In the genomic region with DNA sequence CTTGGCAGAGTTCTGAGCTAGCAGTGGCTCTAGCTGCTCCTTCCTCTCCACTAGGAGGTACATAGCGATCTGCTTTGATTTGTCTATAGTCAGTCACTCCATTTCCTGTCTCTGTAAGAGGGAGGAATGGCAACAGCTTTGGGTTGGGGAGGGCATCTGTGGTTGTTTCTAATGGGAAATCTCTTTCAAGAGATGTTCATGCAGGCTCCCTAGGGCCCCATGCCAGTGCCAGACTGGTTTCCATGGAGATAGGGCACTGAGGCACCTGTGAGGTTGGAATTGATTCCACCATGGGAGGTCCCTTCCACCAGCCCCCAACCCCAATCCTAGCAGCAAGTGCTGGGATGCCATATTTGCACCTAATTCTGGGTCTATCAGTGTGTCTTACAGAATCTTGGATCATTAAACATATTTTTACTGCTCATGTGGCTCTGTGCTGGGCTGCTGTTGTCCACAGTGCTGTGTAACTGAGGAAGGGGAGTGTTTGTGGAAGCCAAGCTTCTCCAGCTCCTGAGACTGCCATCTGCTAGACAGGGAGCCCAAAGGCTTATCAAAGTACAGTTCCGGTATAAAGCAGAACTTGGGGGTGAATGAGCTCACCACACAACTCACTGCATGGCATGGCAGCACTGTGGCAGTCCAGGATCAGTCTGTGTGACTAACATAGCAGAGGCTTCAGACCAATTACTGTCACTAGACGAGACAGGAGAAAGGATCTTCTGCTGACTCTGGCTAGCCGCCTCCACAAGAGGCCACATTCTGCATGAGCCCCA, we compare ENCODE assay signal across 14 mouse cellular contexts. TPM values are rescaled to one million over a fixed set of nuclear protein-coding genes. Genes with fewer than 3 reads are reported as not detected.
DNase-seq lines count a peak whose midpoint lies in the region; ATAC-seq and TF ChIP-seq lines count a peak whose summit lies in the region.
"Had no signal": no experiment of that assay in that cellular context is flagged by ENCODE, and none has a peak within 500 bp of the region (broad histone marks: within the 10 kb centered on the region; RNA-seq: fewer than 3 reads in every experiment).

No protein-coding gene starts in this region.

- DNase-seq in hindbrain, embryonic 14.5 days (ENCODE audit: low spot score), result no peak
- DNase-seq in MEL (ENCODE audit: low read depth, low spot score), result peak; percentile 85
- peak; percentile 81 for DNase-seq in forebrain, embryonic 14.5 days (ENCODE audit: low spot score)
- peak; percentile 71 to 80 for DNase-seq in layer of hippocampus, postnatal 10 days (ENCODE audit: low spot score in 2 of 2)
- no peak for DNase-seq in left cerebral cortex, postnatal 25 days (ENCODE audit: low spot score in 2 of 2)
- DNase-seq: adrenal gland, postnatal 36 days; cerebellum, adult 9-11 months; heart, adult 18-20 months; heart, postnatal 36 days; lung, adult 18-20 months had no signal

- peaks cover 15% of the 10 kb centered on the region for H3K4me1 ChIP-seq in hindbrain, embryonic 16.5 days (ENCODE audit: control insufficient read depth, insufficient read depth, low read depth, low read length)
- H3K4me1 ChIP-seq in hindbrain, embryonic 14.5 days (replicated peaks; ENCODE audit: control insufficient read depth, insufficient read depth, low read length), result no peaks in the 10 kb centered on the region; the same call in 1 of the 2 replicates
- peaks cover 7 to 15% of the 10 kb centered on the region in 2 experiments; a peak in 2 of 4 replicates for H3K4me1 ChIP-seq in MEL (ENCODE audit: control insufficient read depth in 1 of 2, insufficient read depth in 2 of 2, low read length in 2 of 2)
- peaks cover 17% of the 10 kb centered on the region for H3K4me1 ChIP-seq in forebrain, embryonic 14.5 days (ENCODE audit: control insufficient read depth, insufficient read depth, low read length)
- peaks cover 22% of the 10 kb centered on the region for H3K4me1 ChIP-seq in kidney, embryonic 16.5 days (ENCODE audit: insufficient read depth, low read length)

- H3K27me3 ChIP-seq in hindbrain, embryonic 16.5 days (replicated peaks; ENCODE audit: control insufficient read depth, insufficient read depth, low read length), result no peaks in the 10 kb centered on the region
- H3K27me3 ChIP-seq in hindbrain, embryonic 14.5 days (ENCODE audit: control insufficient read depth, insufficient read depth, low read length), result no peaks in the 10 kb centered on the region
- H3K27me3 ChIP-seq in MEL (ENCODE audit: control insufficient read depth in 1 of 2, insufficient read depth in 2 of 2, low read length in 2 of 2), result no peaks in the 10 kb centered on the region
- no peaks in the 10 kb centered on the region for H3K27me3 ChIP-seq in forebrain, embryonic 14.5 days (replicated peaks; ENCODE audit: control insufficient read depth, insufficient read depth, low read length)
- no peaks in the 10 kb centered on the region for H3K27me3 ChIP-seq in kidney, embryonic 16.5 days (ENCODE audit: insufficient read depth, low read length)
- H3K27me3 ChIP-seq: embryonic facial prominence, embryonic 15.5 days had no signal

- H3K9me3 ChIP-seq in hindbrain, embryonic 16.5 days (ENCODE audit: control insufficient read depth, low read length), result no peaks in the 10 kb centered on the region
- no peaks in the 10 kb centered on the region for H3K9me3 ChIP-seq in hindbrain, embryonic 14.5 days (ENCODE audit: control insufficient read depth, low read length)
- no peaks in the 10 kb centered on the region for H3K9me3 ChIP-seq in MEL (replicated peaks; ENCODE audit: insufficient read depth, low read length)
- H3K9me3 ChIP-seq in forebrain, embryonic 14.5 days (replicated peaks; ENCODE audit: control insufficient read depth, low read length), result no peaks in the 10 kb centered on the region
- H3K9me3 ChIP-seq in kidney, embryonic 16.5 days (ENCODE audit: low read length), result no peaks in the 10 kb centered on the region
- H3K9me3 ChIP-seq: embryonic facial prominence, embryonic 15.5 days had no signal

- 71% methylated on average over 4 of the region's 4 CpGs for WGBS in hindbrain, embryonic 16.5 days
- WGBS in hindbrain, embryonic 14.5 days, result 74% methylated on average over 4 of the region's 4 CpGs
- WGBS in forebrain, embryonic 14.5 days, result 64% methylated on average over 4 of the region's 4 CpGs
- 84% methylated on average over 4 of the region's 4 CpGs for WGBS in kidney, embryonic 16.5 days

- no peak overlapping the region for H3K9ac ChIP-seq in hindbrain, embryonic 16.5 days (ENCODE audit: low read depth, low read length)
- no peak overlapping the region for H3K9ac ChIP-seq in hindbrain, embryonic 14.5 days
- no peak overlapping the region for H3K9ac ChIP-seq in MEL (ENCODE audit: control insufficient read depth, low read depth, low read length, poor library complexity, severe bottlenecking)
- no peak overlapping the region for H3K9ac ChIP-seq in forebrain, embryonic 14.5 days (ENCODE audit: low read length)
- H3K9ac ChIP-seq in kidney, embryonic 16.5 days (replicated peaks; ENCODE audit: low read length), result no peak overlapping the region
- H3K9ac ChIP-seq: embryonic facial prominence, embryonic 15.5 days had no signal

- no peak for TF ChIP-seq CTCF in MEL (IDR thresholded peaks at IDR 0.05 in 2 of 3, conservative IDR thresholded peaks at IDR 0.05 in 1 of 3; ENCODE audit: control insufficient read depth in 1 of 3, insufficient read depth in 1 of 3, low read depth in 2 of 3, low read length in 3 of 3, poor library complexity in 1 of 3, severe bottlenecking in 1 of 3)

- TF ChIP-seq RAD21 in MEL (IDR thresholded peaks at IDR 0.05; ENCODE audit: low read depth, low read length), result no peak

- ATAC-seq in hindbrain, embryonic 16.5 days, result no peak
- no peak for ATAC-seq in hindbrain, embryonic 14.5 days (ENCODE audit: low FRiP score)
- peak; percentile 61; the same call in 1 of the 2 replicates for ATAC-seq in forebrain, embryonic 14.5 days
- no peak for ATAC-seq in kidney, embryonic 16.5 days (ENCODE audit: low FRiP score, low TSS enrichment)

- H3K27ac ChIP-seq in hindbrain, embryonic 16.5 days (ENCODE audit: low read depth, low read length), result peak overlapping the region; percentile 64
- H3K27ac ChIP-seq in hindbrain, embryonic 14.5 days, result no peak overlapping the region
- peak overlapping the region; percentile 12 for H3K27ac ChIP-seq in MEL (ENCODE audit: control insufficient read depth, low read depth, low read length)
- H3K27ac ChIP-seq in forebrain, embryonic 14.5 days (ENCODE audit: low read depth, low read length), result peak overlapping the region; percentile 64
- H3K27ac ChIP-seq in kidney, embryonic 16.5 days (ENCODE audit: low read length), result no peak overlapping the region
- H3K27ac ChIP-seq: embryonic facial prominence, embryonic 15.5 days; kidney, postnatal 0 days had no signal

- TF ChIP-seq POLR2A in MEL (IDR thresholded peaks at IDR 0.05; ENCODE audit: control insufficient read depth in 1 of 2, insufficient read depth in 1 of 2, low read depth in 1 of 2, low read length in 2 of 2, poor library complexity in 1 of 2), result peak in 1 of 2 experiments; percentile 38; a peak in 1 of 4 replicates

- no peak overlapping the region for H3K4me3 ChIP-seq in hindbrain, embryonic 16.5 days (ENCODE audit: low read length)
- H3K4me3 ChIP-seq in hindbrain, embryonic 14.5 days (replicated peaks; ENCODE audit: low read length), result no peak overlapping the region
- H3K4me3 ChIP-seq in MEL (ENCODE audit: control insufficient read depth in 1 of 2, insufficient read depth in 1 of 2, low read depth in 2 of 2, low read length in 2 of 2), result no peak overlapping the region
- H3K4me3 ChIP-seq in forebrain, embryonic 14.5 days (ENCODE audit: low read depth, low read length), result no peak overlapping the region
- no peak overlapping the region for H3K4me3 ChIP-seq in kidney, embryonic 16.5 days (ENCODE audit: low read length)
- H3K4me3 ChIP-seq: embryonic facial prominence, embryonic 15.5 days had no signal

- peaks cover 19% of the 10 kb centered on the region for H3K36me3 ChIP-seq in hindbrain, embryonic 16.5 days (ENCODE audit: control insufficient read depth, insufficient read depth, low read length)
- H3K36me3 ChIP-seq in hindbrain, embryonic 14.5 days (replicated peaks; ENCODE audit: control insufficient read depth, insufficient read depth), result peaks cover 55% of the 10 kb centered on the region
- peaks cover 7 to 12% of the 10 kb centered on the region in 2 experiments for H3K36me3 ChIP-seq in MEL (ENCODE audit: control insufficient read depth in 1 of 2, insufficient read depth in 2 of 2, low read length in 2 of 2)
- H3K36me3 ChIP-seq in forebrain, embryonic 14.5 days (ENCODE audit: control insufficient read depth, insufficient read depth, low read length), result peaks cover 59% of the 10 kb centered on the region
- peaks cover 56% of the 10 kb centered on the region for H3K36me3 ChIP-seq in kidney, embryonic 16.5 days (ENCODE audit: insufficient read depth, low read length)

- intact Hi-C loops in left cerebral cortex, postnatal 25 days (cut with DNase I), result no loop called here

- H3K79me2 ChIP-seq in MEL (ENCODE audit: control insufficient read depth, insufficient read depth, low read length, poor library complexity), result no peaks in the 10 kb centered on the region

- TF ChIP-seq EP300 in MEL (IDR thresholded peaks at IDR 0.05; ENCODE audit: low read depth in 1 of 2, low read length in 2 of 2), result peak in 1 of 2 experiments; percentile 60; a peak in 1 of 4 replicates

- H3K4me2 ChIP-seq in hindbrain, embryonic 16.5 days (ENCODE audit: low read length), result no peak overlapping the region
- no peak overlapping the region for H3K4me2 ChIP-seq in hindbrain, embryonic 14.5 days (replicated peaks)
- no peak overlapping the region for H3K4me2 ChIP-seq in forebrain, embryonic 14.5 days (ENCODE audit: low read length)
- no peak overlapping the region for H3K4me2 ChIP-seq in kidney, embryonic 16.5 days (replicated peaks; ENCODE audit: low read depth, low read length)
- H3K4me2 ChIP-seq: embryonic facial prominence, embryonic 15.5 days had no signal

RNA-seq across cellular contexts. Expression of gene Ccdc167, which starts 13.7 kb away (rescaled TPM):
- 9.3 and 11.1 TPM in 2 replicates for polyA plus RNA-seq in hindbrain, embryonic 16.5 days (2015; fragmentation: Nextera tagmentation; extraction: Ambion mirVana)
- polyA plus RNA-seq in hindbrain, embryonic 14.5 days (2014; fragmentation: Nextera tagmentation; extraction: Ambion mirVana), result 13.5 and 13.6 TPM in 2 replicates
- 12.2 and 13.4 TPM in 2 replicates for total RNA-seq in MEL (2012; rRNA removed)
- polyA plus RNA-seq in MEL (2012; ENCODE audit: insufficient read depth in 1 of 2, insufficient read length in 2 of 2, low read depth in 1 of 2, low replicate concordance in 2 of 2, missing spikeins in 1 of 2), result 10 to 100 TPM in 1 of 2 experiments, not detected in 1; 12.1 TPM
- 12.8 and 14.0 TPM in 2 replicates for polyA plus RNA-seq in forebrain, embryonic 14.5 days (2014; fragmentation: Nextera tagmentation; extraction: Ambion mirVana)
- 10 to 100 TPM; 15.3 to 20.1 TPM for total RNA-seq in layer of hippocampus, postnatal 10 days (2021)
- 12.5 and 13.7 TPM in 2 replicates for polyA plus RNA-seq in kidney, embryonic 16.5 days (2015; fragmentation: Nextera tagmentation; extraction: Ambion mirVana)
- 10 to 100 TPM; 16.2 to 16.9 TPM for total RNA-seq in left cerebral cortex, postnatal 25 days (2021)

RNA-seq across cellular contexts. Expression of gene Cmtr1, which starts 42.7 kb away (rescaled TPM):
- polyA plus RNA-seq in hindbrain, embryonic 16.5 days (2015; fragmentation: Nextera tagmentation; extraction: Ambion mirVana), result 106 and 117 TPM in 2 replicates
- polyA plus RNA-seq in hindbrain, embryonic 14.5 days (2014; fragmentation: Nextera tagmentation; extraction: Ambion mirVana), result 103 and 109 TPM in 2 replicates
- 77.9 and 82.2 TPM in 2 replicates for total RNA-seq in MEL (2012; rRNA removed)
- 10 to 100 TPM; 47.3 to 99.6 TPM for polyA plus RNA-seq in MEL (2012; ENCODE audit: insufficient read depth in 1 of 2, insufficient read length in 2 of 2, low read depth in 1 of 2, low replicate concordance in 2 of 2, missing spikeins in 1 of 2)
- 116 and 138 TPM in 2 replicates for polyA plus RNA-seq in forebrain, embryonic 14.5 days (2014; fragmentation: Nextera tagmentation; extraction: Ambion mirVana)
- total RNA-seq in layer of hippocampus, postnatal 10 days (2021), result 10 to 100 TPM; 86.9 to 93.1 TPM
- polyA plus RNA-seq in kidney, embryonic 16.5 days (2015; fragmentation: Nextera tagmentation; extraction: Ambion mirVana), result 116 and 137 TPM in 2 replicates
- total RNA-seq in left cerebral cortex, postnatal 25 days (2021), result 100 to 1,000 TPM in 1 of 2 experiments, 10 to 100 TPM in 1; 96.9 to 118 TPM

Comparison
In these comparisons a context has a peak if more than half of its experiments do, and no peak if none do; other contexts are left out.
1. H3K27ac ChIP-seq: peak in hindbrain, embryonic 16.5 days (single experiment), MEL (single experiment) and forebrain, embryonic 14.5 days (single experiment); none in hindbrain, embryonic 14.5 days (single experiment) and kidney, embryonic 16.5 days (single experiment).
2. DNase-seq: peak in MEL (single experiment), forebrain, embryonic 14.5 days (single experiment) and layer of hippocampus, postnatal 10 days (2 of 2); none in hindbrain, embryonic 14.5 days (single experiment) and left cerebral cortex, postnatal 25 days (0 of 2).